Mouse (Mus musculus) lung, postnatal 10 days (tissue): Measurements from ENCODE around the gene Nbr1.

Experiments used
- DNase-seq: peaks from one replicate; pipeline ENCODE4 v3.0.0; 2021

Nbr1 gene

DNA sequence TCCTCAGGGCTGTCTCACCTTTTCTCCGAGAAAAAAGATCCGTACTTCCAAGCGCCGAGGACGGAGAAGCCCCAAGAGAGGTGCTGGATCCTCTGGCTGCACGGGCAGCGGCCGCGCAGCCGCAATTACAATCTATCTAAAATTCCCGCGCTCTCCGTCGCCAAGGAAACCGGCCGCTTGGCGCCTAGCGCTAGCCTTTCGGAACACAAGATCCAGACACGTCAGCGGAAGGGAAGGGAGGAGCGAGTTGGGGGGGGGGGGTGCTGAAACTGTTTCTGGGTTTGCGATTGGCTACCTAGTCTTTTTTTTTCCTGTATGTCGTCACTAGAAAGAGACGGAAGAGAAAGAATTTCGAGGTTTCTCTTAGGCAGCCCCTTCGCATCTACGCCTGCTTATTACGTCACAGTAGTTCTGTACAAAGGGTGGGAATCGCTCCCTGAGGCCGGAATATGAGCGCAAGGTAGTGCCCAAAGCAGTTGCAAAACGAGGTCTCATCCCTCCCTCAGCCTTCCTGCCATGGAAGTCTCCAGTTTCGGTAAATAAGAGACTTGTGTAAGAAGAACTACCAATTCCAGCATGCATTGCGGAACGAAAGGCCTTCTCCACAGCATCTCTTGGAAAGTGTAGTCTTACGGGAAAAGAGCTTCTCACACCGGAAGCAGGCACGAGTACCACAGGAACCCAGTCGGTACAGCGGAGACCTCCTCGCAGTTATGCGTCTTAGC is at the start of gene Nbr1, which contains the start of gene Brca1:
Nbr1 (plus strand) TSS at position 399 of the 725 bp plus-strand sequence.
Brca1 (minus strand) TSS at position 205 of the 725 bp plus-strand sequence.
- peak; percentile 95 for DNase-seq

DNA sequence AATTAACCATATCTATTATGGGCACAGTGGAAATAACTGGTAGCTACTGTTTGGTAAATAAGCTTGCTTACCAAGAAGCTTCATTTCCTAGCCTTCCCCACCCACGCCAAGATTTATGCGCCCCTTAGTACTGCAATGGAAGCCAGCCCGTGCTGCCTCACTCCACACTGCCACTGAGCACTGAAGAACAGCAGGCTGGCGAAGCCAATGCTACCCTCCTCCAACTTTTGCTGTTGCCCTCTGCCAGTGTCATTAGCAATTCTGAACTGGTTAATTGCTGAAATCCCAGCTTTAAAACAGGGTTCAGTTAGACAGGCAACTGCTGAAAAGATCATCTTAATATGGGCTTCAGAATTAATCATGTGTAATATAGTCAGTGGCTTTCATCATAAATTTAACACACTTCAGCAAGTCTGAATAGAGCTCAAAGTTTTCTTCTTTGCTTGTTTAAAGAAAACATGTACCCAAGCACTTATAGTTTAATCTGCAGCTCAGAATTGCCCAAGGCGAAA is 45.6 kb upstream of the Nbr1 start:
- no peak for DNase-seq

DNA sequence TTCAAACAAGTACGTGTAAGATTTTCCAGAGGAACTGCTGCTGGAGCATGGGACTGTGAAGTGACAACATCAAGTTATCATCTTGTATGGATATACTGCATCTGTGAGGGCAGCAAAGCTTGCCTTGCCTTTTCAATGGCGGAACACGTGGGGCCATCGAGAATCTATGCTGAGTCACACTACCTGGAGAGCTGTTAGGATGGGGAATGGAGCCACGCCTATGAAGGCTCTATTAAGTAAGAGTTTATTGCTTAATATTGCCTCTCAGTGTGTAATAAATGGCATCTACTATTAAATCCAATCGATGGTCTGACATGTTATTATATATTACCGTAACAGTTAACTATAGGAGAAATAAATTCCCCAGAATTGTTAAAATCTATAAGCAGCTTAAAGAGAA is 44.9 kb upstream of the Nbr1 start:
- no peak for DNase-seq

DNA sequence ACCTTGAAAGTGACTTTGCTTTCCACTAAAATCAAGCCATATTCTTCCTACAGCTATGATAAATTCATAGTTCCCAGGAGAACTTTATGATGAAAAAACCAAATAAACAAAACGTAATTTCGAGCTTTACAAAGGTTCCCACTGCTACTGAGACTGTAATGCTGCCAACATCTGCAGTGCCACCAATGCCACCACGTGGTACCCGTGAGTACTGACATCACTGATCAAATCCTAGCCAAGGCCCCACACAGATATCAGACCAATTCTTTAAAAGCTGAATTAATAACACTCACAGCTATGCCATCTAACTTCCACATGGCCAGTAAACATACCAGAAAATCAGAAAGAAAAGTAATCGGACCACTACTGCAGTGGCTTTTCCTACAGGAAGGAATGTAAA is 33.0 kb upstream of the Nbr1 start:
- no peak for DNase-seq

DNA sequence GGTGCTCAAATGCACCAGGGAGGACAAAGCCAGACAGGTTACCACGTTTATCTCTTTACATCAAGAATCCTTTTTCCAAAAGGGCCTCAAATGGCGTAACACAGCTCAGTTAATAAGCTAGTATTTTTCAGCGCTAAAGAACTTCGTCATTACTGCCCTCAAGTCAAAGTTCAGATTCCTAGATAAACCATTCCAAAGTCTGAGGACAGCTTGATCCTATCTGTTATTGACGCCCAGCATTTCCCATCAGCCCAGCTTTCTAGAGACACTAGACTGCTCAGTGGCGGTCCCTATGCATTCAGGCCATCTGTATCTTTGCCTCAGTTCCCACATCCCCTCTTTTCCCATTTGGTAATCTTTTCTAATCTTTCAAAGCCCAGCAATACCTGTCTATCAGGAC is 32.6 kb upstream of the Nbr1 start:
- no peak for DNase-seq

DNA sequence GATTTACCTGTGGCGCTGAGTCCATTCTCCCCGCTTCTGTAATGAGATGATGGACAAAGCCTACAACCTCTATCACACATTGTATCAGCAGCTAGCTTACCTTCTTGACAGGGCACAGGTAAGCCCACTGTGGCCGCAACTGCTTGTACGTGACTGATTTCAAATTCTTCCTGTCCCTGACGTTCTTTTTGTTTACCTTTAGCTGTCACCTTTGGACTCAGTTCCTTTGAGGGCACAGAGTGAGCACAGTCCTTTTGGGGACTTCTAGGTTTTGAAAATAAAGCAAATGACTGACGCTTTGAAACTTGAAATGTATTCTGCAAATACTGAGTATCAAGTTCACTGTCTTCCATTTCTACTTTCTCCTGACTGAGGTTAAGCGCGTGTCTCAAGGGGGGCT is 27.5 kb upstream of the Nbr1 start:
- no peak for DNase-seq

DNA sequence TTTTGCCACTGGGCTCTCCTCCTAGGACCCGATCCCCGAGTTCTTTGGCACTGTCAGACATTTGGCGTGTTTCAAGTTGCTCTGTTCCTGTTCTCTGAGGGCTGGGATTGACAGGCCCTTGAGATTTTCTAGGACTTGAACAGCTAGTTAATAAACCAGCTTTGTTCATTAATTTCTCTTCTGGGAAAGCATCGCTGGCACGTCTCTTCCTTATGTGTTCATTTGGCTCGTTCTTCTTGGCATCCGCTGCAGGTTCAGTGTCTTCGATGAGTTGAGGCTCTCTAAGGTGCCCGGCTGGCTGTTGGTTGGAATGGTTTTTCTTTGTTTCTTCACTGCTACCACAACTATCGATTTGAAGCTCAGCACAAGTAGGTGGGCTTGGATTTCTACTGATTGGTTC is 26.9 kb upstream of the Nbr1 start:
- DNase-seq = no peak

DNA sequence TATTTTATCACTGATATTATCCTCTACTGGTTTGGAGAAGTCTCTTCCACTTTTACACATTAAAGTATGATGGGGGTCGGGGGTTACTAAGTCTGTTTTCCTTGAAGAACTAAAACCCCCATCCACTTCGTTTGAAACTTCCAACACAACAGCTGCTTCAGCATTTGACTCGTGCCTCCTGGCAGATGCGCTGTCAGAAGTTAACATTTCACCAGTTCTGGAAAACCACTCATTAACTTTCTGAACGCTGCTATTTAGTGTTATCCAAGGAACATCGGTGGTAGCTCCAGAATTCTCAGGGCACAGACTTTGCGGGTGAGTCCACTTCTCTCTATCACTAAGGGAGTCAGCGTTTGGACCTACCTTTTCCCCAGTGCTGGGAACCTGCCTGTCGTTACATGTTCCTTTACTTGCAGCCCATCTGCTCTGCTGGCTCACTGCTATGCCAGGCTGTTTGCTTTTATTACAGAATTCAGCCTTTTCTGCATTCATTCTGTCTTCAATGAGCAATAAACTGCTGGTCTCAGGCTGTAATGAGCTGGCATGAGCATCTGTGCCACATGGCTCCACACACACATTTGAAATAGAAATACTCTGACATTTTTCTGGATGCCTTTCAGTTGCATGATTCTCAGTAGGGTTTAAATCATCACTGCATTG is 25.9 kb upstream of the Nbr1 start:
- no peak for DNase-seq

DNA sequence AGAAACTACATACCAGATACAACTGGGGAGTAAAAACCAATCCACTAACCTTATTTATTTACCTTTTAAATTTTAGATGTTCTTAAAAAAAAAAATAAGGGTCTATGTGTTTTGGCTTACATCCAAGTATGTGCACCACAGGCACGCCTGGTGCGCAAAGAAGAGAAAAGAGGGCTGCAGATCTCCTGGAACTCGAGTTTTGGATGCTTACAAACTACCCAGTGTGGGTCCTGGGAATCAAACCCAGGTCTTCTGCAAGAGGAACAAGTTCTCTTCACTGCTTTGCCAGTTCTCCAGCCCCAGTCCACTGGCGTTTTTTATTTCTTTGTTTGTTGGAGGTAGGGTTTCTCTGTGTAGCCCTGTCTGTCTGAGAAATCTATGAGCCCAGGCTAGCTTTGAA is 25.3 kb upstream of the Nbr1 start:
- DNase-seq = no peak

DNA sequence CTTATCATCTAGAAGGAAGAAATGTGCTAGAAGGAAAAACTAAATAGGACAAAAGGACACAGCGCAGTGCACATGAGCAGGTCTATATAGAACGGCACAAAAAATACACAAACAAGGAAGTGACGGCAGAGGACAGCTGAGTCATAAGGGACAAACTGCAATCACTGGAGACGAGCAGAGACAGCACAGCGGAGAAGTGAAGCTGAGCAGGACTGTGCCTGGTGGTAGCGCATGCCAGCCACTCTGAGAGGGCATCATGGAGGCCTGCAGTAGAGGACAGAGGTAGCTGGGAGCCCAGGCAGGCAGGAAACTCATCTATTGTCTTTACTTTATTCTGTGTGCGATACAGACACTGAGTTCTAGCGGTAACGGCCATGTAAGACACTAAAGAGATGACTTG is 8.4 kb upstream of the Nbr1 start:
- no peak for DNase-seq

DNA sequence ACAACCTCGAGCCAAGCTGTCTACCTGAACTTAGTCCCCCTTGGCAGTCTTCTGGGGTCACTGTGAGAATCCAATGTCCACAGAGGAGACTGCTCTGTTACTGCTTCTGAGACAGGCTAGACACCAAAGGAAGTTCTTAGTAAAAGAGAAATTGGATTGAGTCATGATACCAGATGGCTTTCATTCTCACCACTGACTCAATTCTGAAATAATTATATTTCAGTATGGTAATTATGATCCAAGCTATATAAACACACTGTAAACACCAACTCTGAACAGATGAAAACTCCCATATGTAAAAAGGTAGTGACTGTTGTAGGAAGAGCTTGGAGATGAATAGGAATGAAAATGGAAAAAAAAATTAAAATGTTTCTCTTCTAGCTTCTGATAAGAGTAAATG is 7.8 kb upstream of the Nbr1 start:
- DNase-seq = no peak

DNA sequence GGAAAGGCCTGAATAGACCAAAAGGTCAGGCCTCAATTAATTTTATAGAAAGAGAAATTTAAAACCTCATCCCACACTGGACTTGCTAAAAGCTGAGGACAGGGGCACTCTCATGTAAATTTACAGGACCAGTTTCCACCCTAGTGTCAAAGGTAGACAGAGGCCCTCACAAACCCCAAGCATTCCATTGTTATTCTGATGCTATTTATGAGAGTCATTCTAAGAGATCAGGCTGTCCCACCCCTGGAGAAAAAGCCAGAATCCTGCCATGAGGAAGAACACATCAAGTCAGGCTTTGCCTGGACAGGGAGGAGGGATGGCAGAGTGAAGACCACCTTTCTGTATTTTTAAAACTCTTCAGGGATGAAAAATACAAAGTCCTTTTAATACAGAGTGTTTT is 3.4 kb upstream of the Nbr1 start:
- no peak for DNase-seq

DNA sequence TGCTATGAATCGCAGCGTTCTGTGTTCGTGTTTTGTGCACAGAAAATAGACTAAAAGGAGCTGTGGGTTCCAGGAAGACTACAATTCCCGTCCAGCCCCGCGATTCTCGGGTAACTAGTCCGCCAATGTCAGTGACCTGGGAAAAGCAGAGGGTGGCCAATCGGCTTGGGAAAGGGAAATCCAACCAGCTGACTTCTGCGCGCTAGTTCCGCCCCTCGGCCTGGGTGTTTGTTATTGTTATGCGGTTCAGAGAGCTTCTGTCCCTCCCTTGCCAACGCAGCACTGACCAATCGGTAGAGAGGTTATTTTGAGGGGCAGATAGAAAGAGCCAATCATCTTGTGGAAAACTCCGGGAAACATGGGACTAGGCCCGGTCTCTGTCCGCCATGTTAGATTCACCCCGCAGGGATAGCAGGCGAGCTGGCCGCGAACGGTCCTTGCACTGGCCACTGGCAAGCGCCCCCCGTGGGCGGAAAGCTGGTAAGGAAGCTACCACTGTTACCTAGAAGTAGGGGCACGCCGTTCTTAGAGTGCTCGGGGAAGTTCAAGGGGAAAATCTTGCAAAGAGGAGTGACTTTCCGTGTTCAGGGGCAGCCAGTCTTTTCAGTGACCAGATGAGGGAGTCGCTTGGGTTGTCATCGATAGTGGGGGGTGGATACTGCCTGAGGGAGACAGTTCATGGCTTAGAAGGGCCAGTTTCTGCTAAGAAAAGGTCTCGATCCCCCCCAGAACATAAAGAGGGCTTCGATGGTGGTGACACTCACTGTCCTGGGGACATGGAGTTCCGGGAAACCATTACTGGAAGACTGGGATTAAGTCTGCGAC is 739 bp downstream of the Nbr1 start:
- peak; percentile 99 for DNase-seq

DNA sequence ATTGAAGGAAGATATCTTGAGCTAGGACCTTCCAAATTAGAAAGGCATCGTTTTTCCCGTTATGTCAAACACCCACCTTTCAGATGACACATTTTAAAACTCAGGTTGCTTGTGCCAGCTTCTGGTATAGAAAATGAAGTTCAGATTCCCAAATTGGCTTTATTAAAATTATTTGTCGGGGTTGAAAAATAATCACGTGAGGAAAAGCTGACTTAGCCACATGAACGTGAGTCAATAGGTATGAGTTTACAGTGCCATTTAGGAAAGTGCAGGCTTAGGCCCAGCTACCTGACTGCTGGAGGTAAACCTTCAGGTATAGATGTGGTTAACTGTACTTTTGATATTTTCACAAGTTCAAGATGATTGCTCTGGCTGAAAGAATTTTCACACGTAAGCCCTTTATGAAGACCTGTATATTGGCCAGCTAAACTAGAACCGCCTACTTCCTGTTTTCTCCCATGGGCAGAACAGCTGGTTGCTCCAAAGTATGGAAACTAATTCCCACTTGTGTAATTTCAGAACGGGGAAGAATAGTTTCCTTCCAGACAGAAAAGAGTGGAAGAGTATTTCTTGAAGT is 1.5 kb downstream of the Nbr1 start:
- DNase-seq = peak; percentile 24

DNA sequence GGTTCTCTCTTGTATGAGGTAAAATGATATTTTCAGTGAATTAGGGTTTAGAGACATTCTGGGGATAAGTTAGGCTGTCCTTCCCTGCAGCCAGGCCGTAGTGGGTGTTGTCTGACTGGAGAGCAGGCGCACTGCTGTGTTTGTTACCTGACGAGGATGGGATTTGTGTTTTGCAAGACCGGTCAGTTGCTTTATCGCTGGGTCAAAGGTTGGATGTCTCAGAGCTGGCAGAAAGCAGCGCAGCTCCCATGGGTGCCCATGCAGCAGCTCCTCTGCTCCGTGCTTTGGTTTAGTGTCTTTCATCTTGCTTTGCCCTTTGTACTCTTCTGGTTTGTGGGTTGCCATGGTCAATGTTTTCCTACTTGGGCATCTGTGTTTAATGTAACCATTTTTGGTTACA is 4.6 kb downstream of the Nbr1 start:
- no peak for DNase-seq

DNA sequence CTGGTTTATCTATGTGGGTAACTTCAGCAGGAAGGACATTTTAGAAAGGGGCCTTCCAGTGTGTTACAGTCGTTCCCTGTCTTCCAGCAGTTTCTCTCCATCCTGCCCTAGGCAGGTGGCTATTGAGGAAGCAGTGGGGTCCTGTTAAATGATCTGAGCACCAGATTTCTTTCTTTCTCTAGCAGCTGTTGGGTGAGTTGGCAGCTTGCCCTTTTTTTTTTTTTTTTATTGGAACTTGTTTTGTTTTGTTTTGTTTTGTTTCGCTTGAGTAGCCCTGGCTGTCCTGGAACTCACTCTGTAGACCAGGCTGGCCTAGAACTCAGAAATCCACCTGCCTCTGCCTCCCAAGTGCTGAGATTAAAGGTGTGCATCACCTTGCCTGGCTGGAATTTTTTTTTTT is 5.0 kb downstream of the Nbr1 start:
- no peak for DNase-seq

DNA sequence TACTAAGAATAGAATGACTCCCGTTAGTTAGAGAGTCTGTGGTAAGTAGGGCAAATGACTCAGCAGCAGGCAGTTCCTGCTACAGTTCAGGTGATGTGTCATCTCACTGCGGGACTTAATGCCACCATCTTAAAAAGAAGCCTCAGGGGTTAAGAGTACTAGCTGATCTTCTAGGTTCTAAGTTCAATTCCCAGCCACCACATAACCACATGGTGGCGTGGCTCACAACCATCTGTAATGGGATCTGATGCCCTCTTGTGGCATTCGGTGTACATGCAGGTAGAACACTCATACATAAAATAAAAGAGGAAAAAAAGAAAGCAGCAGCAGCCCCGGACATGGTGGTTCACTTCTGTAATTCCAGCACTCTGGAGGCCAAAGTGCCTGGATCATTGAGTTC is 10.4 kb downstream of the Nbr1 start:
- peak; percentile 75 for DNase-seq

DNA sequence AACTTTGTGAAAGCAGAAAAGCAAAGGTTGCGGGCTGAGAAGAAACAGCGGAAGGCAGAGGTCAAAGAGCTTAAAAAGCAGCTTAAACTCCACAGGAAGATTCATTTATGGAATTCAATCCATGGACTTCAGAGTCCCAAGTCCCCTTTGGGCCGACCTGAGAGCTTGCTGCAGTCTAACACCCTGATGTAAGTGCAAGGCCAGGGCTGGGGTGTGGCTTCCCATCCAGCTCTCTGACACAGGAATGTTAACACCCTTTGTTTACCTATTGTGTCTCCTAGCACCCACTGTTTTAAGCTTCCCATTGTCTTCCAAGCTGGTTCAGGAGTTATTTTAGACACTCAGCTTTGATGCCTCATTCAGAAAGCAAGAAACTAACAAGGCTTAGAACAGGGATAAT is 16.5 kb downstream of the Nbr1 start:
- no peak for DNase-seq

DNA sequence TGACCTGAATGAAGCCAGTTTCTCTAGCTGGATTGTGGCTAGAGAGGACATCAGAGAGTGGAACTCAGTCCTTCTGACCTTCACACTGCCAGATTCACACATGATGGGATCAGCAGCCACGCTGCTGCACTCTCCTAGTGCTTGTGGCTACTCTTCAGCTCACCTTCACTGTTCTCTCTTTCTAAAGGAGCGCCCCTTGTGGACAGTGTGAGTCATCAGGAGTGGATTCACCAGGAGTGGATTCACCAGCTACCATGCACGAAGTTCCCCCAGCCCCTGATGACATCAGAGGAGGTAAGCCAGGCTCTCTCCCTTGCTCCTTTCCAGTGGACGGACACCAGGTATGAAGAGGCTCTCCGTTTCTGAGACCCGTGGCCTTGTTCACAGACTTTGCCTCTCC is 24.2 kb downstream of the Nbr1 start:
- no peak for DNase-seq

DNA sequence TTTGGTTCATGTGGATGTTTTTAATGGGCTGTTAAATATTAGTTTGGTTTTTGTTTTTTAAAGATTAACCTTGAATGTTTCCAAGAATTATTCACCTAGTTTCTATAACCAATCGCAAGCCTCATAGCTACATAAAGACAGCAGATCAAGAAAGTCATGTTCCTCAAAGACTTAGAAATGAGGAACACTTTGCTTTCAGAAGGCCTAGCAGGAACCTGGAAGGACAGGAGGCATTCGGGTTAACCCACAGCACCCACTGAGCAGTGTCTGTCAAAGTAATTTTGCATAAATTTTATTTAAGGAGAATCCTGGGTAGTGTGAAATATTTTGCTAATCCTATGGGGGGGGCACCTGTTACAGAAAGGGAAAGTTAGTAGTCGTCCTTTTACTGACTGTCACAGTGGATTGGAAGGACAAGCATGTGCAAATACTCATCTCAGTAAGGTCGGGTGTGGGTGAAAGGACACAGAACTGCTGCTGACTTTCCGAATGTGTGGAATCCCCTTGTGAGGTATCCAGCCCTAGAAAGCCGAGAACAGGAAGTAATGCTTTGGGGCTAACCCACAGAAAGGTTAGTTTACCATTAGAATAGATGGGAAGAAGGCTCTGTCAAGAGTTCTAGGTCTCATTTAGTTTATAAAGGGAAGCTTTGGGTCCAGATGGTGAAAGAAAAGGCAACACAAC is 29.3 kb downstream of the Nbr1 start:
- DNase-seq = no peak

DNA sequence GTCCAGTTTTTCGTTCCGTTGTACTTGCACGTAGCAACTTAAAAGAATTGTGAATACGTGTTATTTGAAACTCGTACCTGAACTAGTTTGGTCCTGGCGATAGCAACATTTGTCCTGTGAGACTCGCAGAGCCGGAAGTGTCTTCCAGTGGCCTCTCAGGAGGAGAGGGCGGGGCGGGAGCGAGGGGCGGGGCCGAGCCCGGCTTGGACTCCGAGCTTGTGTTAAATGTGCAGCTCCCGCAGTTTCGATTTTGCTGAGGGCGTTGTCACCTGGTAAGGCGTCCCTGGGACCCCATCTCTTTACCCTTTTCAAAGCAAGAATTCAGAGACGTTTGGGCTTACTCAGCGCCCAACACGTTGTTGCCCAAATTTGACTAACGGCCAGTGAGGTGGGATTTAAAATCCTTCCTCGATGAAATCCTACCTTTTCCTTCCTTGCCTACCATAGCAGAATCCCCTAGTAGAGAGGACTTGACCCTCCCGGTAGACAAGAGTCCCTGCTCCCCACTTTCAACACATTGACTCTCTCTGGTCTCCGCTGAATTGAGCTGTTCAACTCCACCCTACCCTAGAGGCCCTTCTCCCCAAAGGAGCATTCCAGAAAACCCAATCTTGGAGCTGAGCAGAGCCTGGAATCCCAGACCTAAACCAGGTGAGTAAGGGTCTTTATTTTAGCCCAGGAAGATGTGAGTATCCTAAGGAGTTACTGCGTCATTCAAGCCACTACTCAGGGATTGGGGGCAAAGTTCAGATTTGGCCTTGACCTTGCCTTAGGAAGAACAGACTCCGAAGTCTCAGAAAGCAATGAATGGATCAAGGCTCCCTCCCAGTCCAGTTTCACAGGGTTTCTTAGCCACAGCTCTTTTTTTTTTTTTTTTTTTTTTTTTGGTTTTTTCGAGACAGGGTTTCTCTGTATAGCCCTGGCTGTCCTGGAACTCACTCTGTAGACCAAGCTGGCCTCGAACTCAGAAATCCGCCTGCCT is 30.4 kb downstream of the Nbr1 start, which contains the start of gene Tmem106a:
Tmem106a (plus strand) TSS at position 189 of the 982 bp plus-strand sequence.
- DNase-seq = peak; percentile 75
